Mouse (Mus musculus): ENCODE measurements around the gene Trim3. TPM values are rescaled to one million over a fixed set of nuclear protein-coding genes. Genes with fewer than 3 reads are reported as not detected.

The Trim3 gene
- polyA plus RNA-seq (2015; fragmentation: Nextera tagmentation; extraction: Ambion mirVana): 36.2 and 40.7 TPM in 2 replicates

GRCm38 (mm10) chr7:105633127-105633800, at the start of gene Trim3:
Trim3 (minus strand) TSS chr7:105633571.

GRCm38 (mm10) chr7:105650639-105651435, 17.5 kb upstream of the Trim3 start, which contains the start of gene Dnhd1:
Dnhd1 (plus strand) TSS chr7:105650827.

GRCm38 (mm10) chr7:105640233-105640893, 7.0 kb upstream of the Trim3 start, which contains the start of the genes Arfip2 and Gm45799:
Arfip2 (minus strand) TSS chr7:105640416.
Gm45799 (plus strand) TSS chr7:105640552.

GRCm38 (mm10) chr7:105639756-105640155, 6.4 kb upstream of the Trim3 start, which contains the start of gene Timm10b:
Timm10b (plus strand) TSS chr7:105640056.

GRCm38 (mm10) chr7:105581094-105581703, 52.2 kb downstream of the Trim3 start, which contains the start of gene Apbb1:
Apbb1 (minus strand) TSS chr7:105581653.

Other genes with a start within 250 kb of the Trim3 start
- 24.4 and 25.0 TPM in 2 replicates for gene Fam160a2, start 233.5 kb downstream of the Trim3 start, polyA plus RNA-seq (2015; fragmentation: Nextera tagmentation; extraction: Ambion mirVana)
- gene Cnga4, start 229.0 kb downstream of the Trim3 start, polyA plus RNA-seq (2015; fragmentation: Nextera tagmentation; extraction: Ambion mirVana): 0.07 TPM in 1 of 2 replicates, not detected in the other
- gene Cckbr, start 207.8 kb downstream of the Trim3 start, polyA plus RNA-seq (2015; fragmentation: Nextera tagmentation; extraction: Ambion mirVana): not detected in 2 replicates
- gene Cavin3, start 151.3 kb downstream of the Trim3 start, polyA plus RNA-seq (2015; fragmentation: Nextera tagmentation; extraction: Ambion mirVana): 609 and 647 TPM in 2 replicates
- 28.9 and 31.0 TPM in 2 replicates for gene Smpd1, start 79.2 kb downstream of the Trim3 start, polyA plus RNA-seq (2015; fragmentation: Nextera tagmentation; extraction: Ambion mirVana)
- 20.1 and 20.4 TPM in 2 replicates for gene Apbb1, start 51.9 kb downstream of the Trim3 start, polyA plus RNA-seq (2015; fragmentation: Nextera tagmentation; extraction: Ambion mirVana)
- gene Hpx, start 33.4 kb downstream of the Trim3 start, polyA plus RNA-seq (2015; fragmentation: Nextera tagmentation; extraction: Ambion mirVana): 0.79 and 2.3 TPM in 2 replicates
- 202 and 204 TPM in 2 replicates for gene Timm10b, start 6.5 kb upstream of the Trim3 start, polyA plus RNA-seq (2015; fragmentation: Nextera tagmentation; extraction: Ambion mirVana)
- gene Arfip2, start 6.8 kb upstream of the Trim3 start, polyA plus RNA-seq (2015; fragmentation: Nextera tagmentation; extraction: Ambion mirVana): 50.8 and 51.2 TPM in 2 replicates
- gene Gm45799, start 7.0 kb upstream of the Trim3 start, polyA plus RNA-seq (2015; fragmentation: Nextera tagmentation; extraction: Ambion mirVana): 27.3 and 48.5 TPM in 2 replicates
- gene Dnhd1, start 17.3 kb upstream of the Trim3 start, polyA plus RNA-seq (2015; fragmentation: Nextera tagmentation; extraction: Ambion mirVana): 0.42 and 0.56 TPM in 2 replicates
- 997 and 1,007 TPM in 2 replicates for gene Ilk, start 103.0 kb upstream of the Trim3 start, polyA plus RNA-seq (2015; fragmentation: Nextera tagmentation; extraction: Ambion mirVana)
- 21.7 and 26.0 TPM in 2 replicates for gene Rrp8, start 103.8 kb upstream of the Trim3 start, polyA plus RNA-seq (2015; fragmentation: Nextera tagmentation; extraction: Ambion mirVana)
- gene Taf10, start 110.8 kb upstream of the Trim3 start, polyA plus RNA-seq (2015; fragmentation: Nextera tagmentation; extraction: Ambion mirVana): 83.7 and 100 TPM in 2 replicates
- gene Tpp1, start 118.7 kb upstream of the Trim3 start, polyA plus RNA-seq (2015; fragmentation: Nextera tagmentation; extraction: Ambion mirVana): 82.6 and 86.1 TPM in 2 replicates
- 2.9 and 3.0 TPM in 2 replicates for gene Dchs1, start 154.1 kb upstream of the Trim3 start, polyA plus RNA-seq (2015; fragmentation: Nextera tagmentation; extraction: Ambion mirVana)
- 395 and 404 TPM in 2 replicates for gene Mrpl17, start 177.5 kb upstream of the Trim3 start, polyA plus RNA-seq (2015; fragmentation: Nextera tagmentation; extraction: Ambion mirVana)

Measured in urinary bladder, postnatal 0 days (tissue).